In genomic region chr2:108785161-108785957, GRCm38 (mm10) we compare ENCODE assay signal across 11 mouse cellular contexts.
DNase-seq lines count a peak whose midpoint lies in the region.
"Had no signal": no experiment of that assay in that cellular context is flagged by ENCODE, and none has a peak within 500 bp of the region (broad histone marks: within the 10 kb centered on the region; RNA-seq: fewer than 3 reads in every experiment).

No protein-coding gene starts in this region.

- DNase-seq in kidney, postnatal 10 days = peak; percentile 5
- no peak for DNase-seq in kidney, adult 9 months
- DNase-seq in 3T3-L1 (ENCODE audit: low read depth, low spot score) (peak; percentile 89), ZHBTc4 (ENCODE audit: low read depth, low spot score) (peak; percentile 2)
- peak; percentile 15 to 17 for DNase-seq in cerebellum, postnatal 14 days
- DNase-seq in heart, adult 9 months (ENCODE audit: low spot score in 2 of 2) = no peak
- DNase-seq in heart, adult 11 months = no peak
- DNase-seq: adrenal gland, postnatal 10 days; gastrocnemius, postnatal 36 days; lung, adult 2 months; retina, postnatal 1 day had no signal

Comparison
In these comparisons a context has a peak if more than half of its experiments do, and no peak if none do; other contexts are left out.
1. DNase-seq: peak in kidney, postnatal 10 days (single experiment), 3T3-L1 (single experiment), ZHBTc4 (single experiment) and cerebellum, postnatal 14 days (2 of 2); none in kidney, adult 9 months (single experiment), heart, adult 9 months (0 of 2) and heart, adult 11 months (single experiment).